In the genomic region with DNA sequence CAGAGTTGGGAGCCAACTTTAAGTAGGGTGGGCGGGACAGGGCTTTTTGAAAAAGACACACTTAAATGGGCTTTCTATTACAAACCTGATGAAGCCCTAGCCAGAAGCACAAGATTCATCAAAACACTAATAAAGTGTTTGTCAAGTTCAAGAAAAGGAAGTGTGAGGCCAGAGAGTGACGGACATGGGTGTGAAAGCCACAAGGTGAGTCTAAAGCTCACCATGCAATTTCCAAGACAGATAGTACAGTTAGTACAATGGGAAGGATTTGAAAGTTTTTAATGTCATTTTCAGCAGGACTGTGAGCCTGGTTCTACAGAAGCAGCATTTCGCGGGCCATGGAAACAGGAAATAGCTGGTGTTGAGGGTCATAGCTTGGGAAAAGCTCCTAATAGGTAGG, we compare ENCODE assay signal across 22 mouse cellular contexts. TPM values are rescaled to one million over a fixed set of nuclear protein-coding genes. Genes with fewer than 3 reads are reported as not detected.
"Had no signal": no experiment of that assay in that cellular context is flagged by ENCODE, and none has a peak within 500 bp of the region (broad histone marks: within the 10 kb centered on the region; RNA-seq: fewer than 3 reads in every experiment).

No protein-coding gene starts in this region.

- DNase-seq: kidney, adult 2 months; kidney, postnatal 10 days; kidney, postnatal 36 days; lung, adult 2 months; lung, postnatal 14 days; lung, postnatal 4 days; retina, postnatal 1 day; thymus, adult 2 months; thymus, postnatal 14 days; thymus, postnatal 4 days had no signal

- H3K27ac ChIP-seq: limb, embryonic 10.5 days; limb, embryonic 13.5 days; midbrain, embryonic 13.5 days; neural tube, embryonic 13.5 days; stomach, postnatal 0 days had no signal

- H3K4me1 ChIP-seq: midbrain, embryonic 13.5 days had no signal

- H3K36me3 ChIP-seq: limb, embryonic 10.5 days; limb, embryonic 13.5 days; midbrain, embryonic 13.5 days; neural tube, embryonic 13.5 days had no signal

- H3K4me3 ChIP-seq: limb, embryonic 10.5 days; limb, embryonic 13.5 days; midbrain, embryonic 13.5 days; neural tube, embryonic 13.5 days had no signal

- ATAC-seq: intestine, postnatal 0 days; midbrain, embryonic 13.5 days had no signal

- H3K4me2 ChIP-seq: limb, embryonic 13.5 days; midbrain, embryonic 13.5 days; neural tube, embryonic 13.5 days had no signal

- H3K27me3 ChIP-seq: limb, embryonic 13.5 days; midbrain, embryonic 13.5 days; neural tube, embryonic 13.5 days had no signal

- H3K9ac ChIP-seq: limb, embryonic 13.5 days; midbrain, embryonic 13.5 days; neural tube, embryonic 13.5 days had no signal

- H3K9me3 ChIP-seq: limb, embryonic 10.5 days had no signal

RNA-seq across cellular contexts. Expression of gene Pdcd1lg2, which starts 10.9 kb away (rescaled TPM):
- total RNA-seq: layer of hippocampus, postnatal 14 days; megakaryocyte progenitor cell, adult 5-6 weeks had no signal
- polyA plus RNA-seq: intestine, embryonic 14.5 days; intestine, postnatal 0 days; kidney, embryonic 14.5 days; limb, embryonic 10.5 days; limb, embryonic 13.5 days; lung, embryonic 16.5 days; neural tube, embryonic 13.5 days; stomach, embryonic 14.5 days had no signal
